Mouse (Mus musculus): ENCODE data around the gene C030005K15Rik.
"Not testable (repeated sequence)": the region's sequence is repeated elsewhere in the genome, so short reads cannot be mapped to it uniquely, and the experiment has no call there.

C030005K15Rik gene

DNA sequence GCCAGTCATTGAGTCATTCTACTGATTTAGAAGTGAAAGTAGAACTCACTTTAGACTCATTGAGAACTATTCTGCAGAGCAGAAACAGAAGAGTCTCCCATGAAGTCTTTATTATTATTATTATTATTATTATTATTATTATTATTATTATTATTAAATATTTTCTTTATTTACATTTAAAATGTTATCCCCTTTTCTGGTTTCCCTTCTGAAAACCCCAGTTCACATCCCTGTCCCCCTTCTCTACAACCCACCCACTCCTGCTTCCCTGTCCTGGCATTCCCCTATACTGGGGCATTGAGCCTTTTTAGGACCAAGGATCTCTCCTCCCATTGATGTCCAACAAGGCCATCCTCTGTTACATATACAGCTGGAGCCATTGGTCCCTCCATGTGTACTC lies at the start of gene C030005K15Rik:
C030005K15Rik (minus strand) TSS at position 101 of the 400 bp plus-strand sequence.
- DNase-seq (ENCODE audit: low read depth, low spot score) = not testable (repeated sequence)

GRCm38 (mm10) chr10:97768171-97768749 lies 41.7 kb upstream of the C030005K15Rik start:
- DNase-seq (ENCODE audit: low read depth, low spot score) = peak; percentile 14

GRCm38 (mm10) chr10:97753821-97754220 lies 27.3 kb upstream of the C030005K15Rik start:
- DNase-seq (ENCODE audit: low read depth, low spot score) = no peak

DNA sequence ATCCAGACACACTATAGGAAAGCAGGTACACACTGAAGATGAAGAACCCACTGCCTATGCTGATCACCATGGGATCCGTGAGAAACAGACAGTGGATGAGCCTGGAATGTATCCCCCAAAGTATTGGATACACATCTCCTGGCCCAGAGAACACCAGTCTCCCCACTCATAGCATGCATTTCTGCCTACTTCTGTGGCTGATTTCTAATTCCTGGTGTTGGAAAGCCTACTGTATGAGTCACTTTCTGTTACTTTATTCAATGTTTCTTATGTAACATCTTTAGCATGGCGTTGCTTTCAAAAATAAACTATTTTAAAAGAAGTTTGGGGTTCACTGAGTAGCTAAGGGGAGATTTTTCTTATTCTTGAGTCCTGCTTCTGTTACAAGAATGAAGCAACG lies 20.7 kb upstream of the C030005K15Rik start:
- DNase-seq (ENCODE audit: low read depth, low spot score) = no peak

DNA sequence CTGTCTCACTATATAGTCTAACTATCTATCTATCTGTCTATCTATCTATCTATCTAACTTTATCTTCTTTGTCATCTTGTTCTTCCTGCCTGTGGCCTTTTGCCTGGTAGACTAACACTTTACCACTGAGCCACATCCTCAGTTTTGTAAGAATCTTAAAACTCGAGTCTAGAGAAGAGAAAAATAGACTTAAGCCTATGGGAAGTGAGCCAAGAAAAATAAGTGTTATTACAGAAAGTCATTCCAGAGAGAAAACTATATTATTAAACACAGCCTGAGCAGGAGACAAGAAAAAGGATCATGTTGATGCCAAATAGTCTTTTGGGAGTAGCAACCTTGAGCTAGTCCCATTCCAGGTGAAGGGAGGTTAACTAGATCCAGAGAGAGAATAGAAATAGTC lies 626 bp downstream of the C030005K15Rik start:
- DNase-seq (ENCODE audit: low read depth, low spot score) = no peak

DNA sequence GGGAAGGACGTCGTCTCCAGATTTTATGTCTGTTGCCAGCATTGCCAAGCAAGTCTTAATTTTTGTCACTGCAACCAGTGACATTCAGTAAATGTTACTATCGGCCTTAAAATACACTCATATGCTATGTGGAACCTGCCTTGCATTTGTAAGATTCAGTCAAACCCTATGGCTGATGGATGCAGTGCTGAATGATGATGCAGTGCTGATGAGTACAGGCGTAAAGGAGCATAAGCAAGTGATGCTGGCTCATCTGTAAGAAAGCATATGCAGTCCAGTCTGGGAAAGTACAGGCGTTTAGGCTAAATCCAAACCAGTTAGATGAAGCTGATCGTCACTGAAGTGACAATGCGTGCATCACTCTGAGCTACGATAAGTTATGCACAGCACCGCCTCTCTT lies 3.8 kb downstream of the C030005K15Rik start:
- no peak for DNase-seq (ENCODE audit: low read depth, low spot score)

GRCm38 (mm10) chr10:97720625-97721024 lies 5.9 kb downstream of the C030005K15Rik start:
- DNase-seq (ENCODE audit: low read depth, low spot score) = no peak

GRCm38 (mm10) chr10:97718021-97718420 lies 8.5 kb downstream of the C030005K15Rik start:
- no peak for DNase-seq (ENCODE audit: low read depth, low spot score)

- no peak for DNase-seq (ENCODE audit: low read depth, low spot score)
These were observed 9.3 kb downstream of the C030005K15Rik start for GRCm38 (mm10) chr10:97717233-97717632.

DNA sequence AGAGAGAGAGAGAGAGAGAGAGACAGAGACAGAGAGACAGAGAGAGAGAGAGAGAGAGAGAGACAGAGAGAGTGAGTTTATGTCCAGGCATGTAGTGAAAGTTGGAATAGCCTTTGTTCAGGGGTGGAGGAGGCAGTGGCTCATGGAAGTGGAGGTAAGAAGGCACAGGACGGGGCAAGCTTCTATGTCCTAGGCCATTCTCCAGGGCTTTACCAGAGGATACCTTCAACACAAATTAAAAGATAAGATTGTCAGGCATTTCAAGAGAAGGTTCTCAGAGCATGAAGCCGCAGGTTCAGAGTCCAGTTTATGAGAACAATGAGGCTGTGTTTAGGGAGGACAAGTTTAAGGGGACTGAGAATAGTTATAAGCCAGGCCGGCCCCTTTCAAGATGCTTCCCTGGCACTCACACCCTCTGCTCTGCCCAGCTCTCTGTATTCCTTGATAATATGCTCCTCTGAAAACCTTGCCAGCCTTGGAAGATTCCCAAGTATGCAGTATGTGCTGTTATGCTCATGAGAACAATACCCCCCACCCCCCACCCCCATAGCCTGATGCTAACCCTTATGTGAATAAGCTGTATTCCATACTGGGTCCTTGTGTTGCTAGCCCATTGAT lies 11.2 kb downstream of the C030005K15Rik start:
- no peak for DNase-seq (ENCODE audit: low read depth, low spot score)

- no peak for DNase-seq (ENCODE audit: low read depth, low spot score)
These were observed 12.0 kb downstream of the C030005K15Rik start for GRCm38 (mm10) chr10:97714584-97714983.

GRCm38 (mm10) chr10:97712687-97713086 lies 13.9 kb downstream of the C030005K15Rik start:
- peak; percentile 48 for DNase-seq (ENCODE audit: low read depth, low spot score)

DNA sequence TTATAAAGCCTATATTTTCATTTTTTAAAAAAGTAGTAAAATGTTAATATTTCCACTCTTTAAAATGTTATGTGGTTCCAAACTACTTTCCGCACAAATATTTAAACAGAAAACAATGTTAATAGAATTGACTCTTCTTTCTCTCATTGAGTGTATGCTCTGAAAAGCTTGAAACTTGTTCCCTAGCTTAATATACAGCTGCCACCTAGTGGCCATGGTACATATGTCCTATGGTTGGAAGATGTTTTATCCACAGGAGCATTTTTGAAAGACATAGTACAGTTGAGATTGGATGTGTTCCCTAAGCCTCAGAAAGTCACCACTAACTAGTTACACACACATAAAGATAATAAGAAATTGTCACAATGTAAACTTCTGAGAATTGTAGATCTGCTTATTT lies 22.0 kb downstream of the C030005K15Rik start:
- peak; percentile 49 for DNase-seq (ENCODE audit: low read depth, low spot score)

DNA sequence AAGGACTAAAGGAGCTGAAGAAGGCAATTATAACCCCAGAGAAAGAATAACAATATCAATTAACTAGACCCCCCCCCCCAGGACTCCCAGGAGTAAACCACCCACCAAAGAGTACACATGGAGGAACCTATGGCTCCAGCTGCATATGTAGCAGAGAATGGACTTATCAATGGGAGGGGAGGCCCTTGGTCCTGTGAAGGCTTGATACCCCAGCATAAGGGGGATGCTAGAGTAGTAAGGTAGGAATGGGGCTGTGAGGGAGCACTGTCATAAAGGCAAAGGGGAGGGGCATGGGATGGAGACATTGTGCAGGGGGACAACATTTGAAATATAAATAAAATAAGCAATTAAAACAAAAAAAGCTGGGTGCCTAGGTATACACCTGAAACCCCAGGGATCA lies 24.2 kb downstream of the C030005K15Rik start:
- no peak for DNase-seq (ENCODE audit: low read depth, low spot score)

DNA sequence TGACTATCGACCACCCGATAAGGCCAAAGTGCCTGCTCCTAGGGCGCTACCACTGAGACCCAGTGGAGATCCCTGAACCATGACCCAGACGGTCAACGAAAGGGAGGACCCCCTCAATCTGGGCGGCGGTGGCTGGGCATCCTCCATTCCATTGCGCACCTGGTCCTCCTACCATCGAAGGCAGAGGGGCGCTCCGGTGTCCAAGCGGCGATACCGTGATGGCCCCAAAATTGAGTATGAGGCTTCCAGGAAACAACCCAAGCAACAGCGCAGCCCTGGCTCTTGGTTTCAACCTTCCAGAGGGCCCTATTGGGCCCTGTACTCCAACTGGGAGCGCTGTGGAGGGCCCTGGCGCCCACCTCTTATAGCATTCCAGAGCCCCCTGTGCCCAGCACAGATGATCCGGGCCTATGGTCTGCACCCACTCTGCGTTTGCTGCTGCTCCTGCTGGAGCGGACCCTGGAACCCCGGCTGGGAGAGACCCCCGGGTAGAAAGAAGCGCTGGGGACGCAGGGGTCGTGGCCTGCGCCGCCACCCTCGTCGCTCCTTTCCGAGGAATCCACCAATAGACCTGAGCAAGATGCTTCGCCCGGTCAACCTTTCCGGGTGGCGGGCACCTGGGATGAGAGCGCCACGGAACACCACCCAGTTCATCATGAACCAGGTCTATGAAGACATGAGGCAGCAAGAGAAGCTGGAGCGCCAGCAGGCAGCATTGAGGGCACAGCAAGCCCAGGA lies 33.0 kb downstream of the C030005K15Rik start:
- peak; percentile 3 for DNase-seq (ENCODE audit: low read depth, low spot score)

- DNase-seq (ENCODE audit: low read depth, low spot score) = no peak
These were observed 33.6 kb downstream of the C030005K15Rik start, which contains the start of gene Ccer1 for GRCm38 (mm10) chr10:97692913-97693312. TSS of gene Ccer1 (plus strand) at chr10:97693059.

DNA sequence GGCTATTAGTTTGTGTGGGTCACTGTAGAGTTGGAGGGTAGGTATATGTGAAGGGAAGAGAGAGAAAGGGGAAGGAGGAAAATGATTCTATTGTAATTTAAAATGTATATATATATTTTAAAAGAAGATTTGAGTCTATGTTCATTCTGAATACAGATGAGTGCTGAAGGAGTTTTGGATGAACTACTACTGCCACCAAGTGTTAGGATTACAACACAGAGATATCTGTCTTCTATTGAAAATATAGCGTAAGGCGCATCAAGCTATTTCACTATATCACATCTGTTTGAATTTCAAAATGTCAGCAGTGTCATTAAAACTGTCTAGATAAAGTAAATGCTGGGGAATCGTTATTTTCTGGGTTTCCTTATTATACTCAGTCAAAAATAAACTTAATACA lies 37.1 kb downstream of the C030005K15Rik start:
- DNase-seq (ENCODE audit: low read depth, low spot score) = no peak

DNA sequence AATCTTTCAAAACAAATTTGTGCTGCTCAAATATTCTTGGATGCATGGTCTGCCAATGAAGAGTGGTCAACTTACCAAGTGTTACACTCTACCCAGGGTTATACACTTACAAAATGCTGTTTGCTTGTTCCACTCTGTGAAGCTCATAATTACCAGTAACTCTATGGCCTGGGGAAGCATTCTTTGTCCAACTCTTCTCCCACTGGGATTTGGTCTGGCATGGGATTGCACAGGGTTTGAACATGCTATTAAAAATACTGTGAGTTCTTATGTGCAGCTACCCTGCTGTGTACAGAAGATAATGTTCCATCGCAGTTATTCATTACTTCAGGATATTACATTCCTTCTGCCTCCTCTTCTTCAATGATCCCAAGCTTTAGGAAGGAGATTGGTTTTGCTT lies 39.4 kb downstream of the C030005K15Rik start:
- DNase-seq (ENCODE audit: low read depth, low spot score) = no peak

DNA sequence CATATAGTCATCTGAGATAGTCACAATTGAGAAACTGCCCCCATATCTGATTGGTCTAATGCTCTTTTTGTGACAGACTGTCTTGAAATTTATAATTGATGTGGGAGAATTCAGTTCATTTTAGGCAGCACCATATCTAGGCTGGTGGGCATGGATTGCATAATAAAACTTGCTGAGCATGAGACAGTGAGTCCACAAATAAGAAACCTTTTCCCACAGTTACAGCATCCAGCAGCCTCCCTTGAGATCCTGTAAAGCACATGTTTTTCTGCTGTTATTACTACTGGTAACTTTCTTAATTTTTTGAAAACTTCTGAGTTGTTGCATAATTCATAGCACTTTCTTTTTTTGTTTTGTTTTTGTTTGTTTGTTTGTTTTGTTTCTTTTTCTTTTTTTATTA lies 43.6 kb downstream of the C030005K15Rik start:
- DNase-seq (ENCODE audit: low read depth, low spot score) = no peak
